Mouse (Mus musculus): ENCODE measurements around the gene Cldn4. TPM values are rescaled to one million over a fixed set of nuclear protein-coding genes. Genes with fewer than 3 reads are reported as not detected.

The Cldn4 gene
- polyA plus RNA-seq, 1 experiment from 2014 or later: not detected

DNA sequence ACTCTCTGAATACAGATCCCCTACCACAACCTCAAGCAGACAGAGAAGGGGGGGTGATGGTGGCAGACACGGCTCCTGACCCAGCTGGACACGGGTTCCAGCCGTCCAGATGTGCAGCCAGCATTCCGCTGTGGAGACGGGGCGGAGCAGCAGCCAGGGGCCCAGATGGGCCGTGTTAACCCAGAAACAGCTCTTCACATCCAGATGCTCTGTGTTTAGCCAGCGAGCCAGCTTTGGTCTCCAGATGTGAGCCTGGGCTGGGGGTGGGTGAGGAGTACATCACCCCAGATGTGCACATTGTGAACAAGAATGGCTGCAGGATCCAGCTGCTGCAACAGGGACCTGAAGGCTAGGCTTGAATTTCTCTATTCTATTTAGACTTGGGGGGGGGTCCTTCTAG lies 51.4 kb downstream of the Cldn4 start:
- no peaks in the 10 kb centered on the region for H3K27me3 ChIP-seq (ENCODE audit: control insufficient read depth, insufficient read depth, low read depth, low read length)
- WGBS: 72% methylated on average over 8 of the region's 8 CpGs
- H3K36me3 ChIP-seq (ENCODE audit: control insufficient read depth, insufficient read depth, low read length): no peaks in the 10 kb centered on the region
- no peaks in the 10 kb centered on the region for H3K4me1 ChIP-seq (ENCODE audit: control insufficient read depth, insufficient read depth, low read length)
- no peak overlapping the region for H3K4me3 ChIP-seq (ENCODE audit: low read depth, low read length)
- H3K27ac ChIP-seq (ENCODE audit: low read length): no peak overlapping the region
- H3K4me2 ChIP-seq (ENCODE audit: low read length): no peak overlapping the region
- ATAC-seq: no peak
- no peaks in the 10 kb centered on the region for H3K9me3 ChIP-seq (replicated peaks; ENCODE audit: control insufficient read depth, low read length, poor library complexity, severe bottlenecking)
- no peak overlapping the region for H3K9ac ChIP-seq (ENCODE audit: low read depth, low read length)

Other genes starting within 250 kb of the Cldn4 start
- gene Eln, start 199.6 kb downstream of the Cldn4 start, polyA plus RNA-seq (2015; fragmentation: Nextera tagmentation; extraction: Ambion mirVana): 10.0 and 12.1 TPM in 2 replicates
- not detected in 2 replicates for gene Tmem270, start 40.2 kb downstream of the Cldn4 start, polyA plus RNA-seq (2015; fragmentation: Nextera tagmentation; extraction: Ambion mirVana)
- gene Cldn13, start 31.4 kb downstream of the Cldn4 start, polyA plus RNA-seq (2015; fragmentation: Nextera tagmentation; extraction: Ambion mirVana): not detected in 2 replicates
- 6.4 and 6.6 TPM in 2 replicates for gene Mettl27, start 14.6 kb downstream of the Cldn4 start, polyA plus RNA-seq (2015; fragmentation: Nextera tagmentation; extraction: Ambion mirVana)
- gene Cldn3, start 39.3 kb upstream of the Cldn4 start, polyA plus RNA-seq (2015; fragmentation: Nextera tagmentation; extraction: Ambion mirVana): 2.2 and 2.6 TPM in 2 replicates
- 76.5 and 81.5 TPM in 2 replicates for gene Abhd11, start 62.2 kb upstream of the Cldn4 start, polyA plus RNA-seq (2015; fragmentation: Nextera tagmentation; extraction: Ambion mirVana)
- gene Stx1a, start 76.5 kb upstream of the Cldn4 start, polyA plus RNA-seq (2015; fragmentation: Nextera tagmentation; extraction: Ambion mirVana): 162 and 195 TPM in 2 replicates
- 48.8 and 49.6 TPM in 2 replicates for gene Dnajc30, start 117.3 kb upstream of the Cldn4 start, polyA plus RNA-seq (2015; fragmentation: Nextera tagmentation; extraction: Ambion mirVana)
- 74.4 and 76.9 TPM in 2 replicates for gene Bud23, start 118.0 kb upstream of the Cldn4 start, polyA plus RNA-seq (2015; fragmentation: Nextera tagmentation; extraction: Ambion mirVana)
- gene Vps37d, start 131.3 kb upstream of the Cldn4 start, polyA plus RNA-seq (2015; fragmentation: Nextera tagmentation; extraction: Ambion mirVana): 32.4 and 33.6 TPM in 2 replicates
- 0.87 and 1.0 TPM in 2 replicates for gene Mlxipl, start 143.0 kb upstream of the Cldn4 start, polyA plus RNA-seq (2015; fragmentation: Nextera tagmentation; extraction: Ambion mirVana)
- 12.9 and 14.5 TPM in 2 replicates for gene Tbl2, start 202.7 kb upstream of the Cldn4 start, polyA plus RNA-seq (2015; fragmentation: Nextera tagmentation; extraction: Ambion mirVana)
- gene Bcl7b, start 221.3 kb upstream of the Cldn4 start, polyA plus RNA-seq (2015; fragmentation: Nextera tagmentation; extraction: Ambion mirVana): 40.4 TPM in 2 replicates
- gene Baz1b, start 240.3 kb upstream of the Cldn4 start, polyA plus RNA-seq (2015; fragmentation: Nextera tagmentation; extraction: Ambion mirVana): 19.5 and 26.8 TPM in 2 replicates